ENCODE assay signal across 1 mouse cellular context in the genomic region with DNA sequence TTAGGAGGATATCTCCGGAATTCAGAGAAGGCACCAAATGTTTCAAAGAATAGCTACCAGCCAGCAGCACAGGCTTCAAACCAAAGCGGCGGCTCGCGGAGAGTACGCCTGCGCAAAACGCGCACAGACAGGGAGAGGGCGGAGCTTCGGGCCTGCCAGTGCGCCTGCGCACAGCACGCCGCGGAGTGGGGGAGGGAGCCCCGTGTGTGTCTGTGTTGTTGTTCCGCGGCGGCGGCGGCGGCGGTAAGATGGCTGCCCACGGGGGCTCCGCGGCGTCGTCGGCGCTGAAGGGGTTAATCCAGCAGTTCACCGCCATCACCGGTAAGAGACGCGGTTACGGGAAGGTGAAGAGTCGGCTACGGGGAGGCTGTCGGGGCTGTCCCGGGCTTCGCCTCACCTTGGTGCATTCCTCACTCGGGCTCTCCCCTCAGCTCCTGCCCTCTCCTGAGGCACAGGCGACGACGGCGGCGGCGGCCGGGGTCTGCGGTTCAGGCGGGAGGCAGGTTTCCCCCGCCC.
TF ChIP-seq lines count a peak whose summit lies in the region.

Ubxn7 (plus strand) TSS at position 218 of the 516 bp plus-strand sequence.

TF ChIP-seq in CH12.LX, 34 proteins besides CTCF, POLR2A, EP300 and RAD21 (continued from another document):
- 0 out of 2 replicates have a peak, but pooled peaks have one; percentile 28 for TF ChIP-seq BHLHE40 (IDR thresholded peaks at IDR 0.05; ENCODE audit: low read depth, low read length)
- 0 out of 2 replicates have a peak, but pooled peaks have one; percentile 41 for TF ChIP-seq SIN3A (IDR thresholded peaks at IDR 0.05; ENCODE audit: low read length)
- TF ChIP-seq MXI1 (IDR thresholded peaks at IDR 0.05; ENCODE audit: low read depth, low read length) = peak; percentile 52; the same call in 1 of the 2 replicates
- no peak for TF ChIP-seq CHD1 (IDR thresholded peaks at IDR 0.05; ENCODE audit: low read depth, low read length)
- peak; percentile 97 for TF ChIP-seq NRF1 (IDR thresholded peaks at IDR 0.05; ENCODE audit: low read depth, low read length)
- no peak for TF ChIP-seq USF1 (IDR thresholded peaks at IDR 0.05; ENCODE audit: low read depth, low read length)
- TF ChIP-seq MYC (IDR thresholded peaks at IDR 0.05; ENCODE audit: low read depth, low read length) = no peak
